Mouse (Mus musculus) kidney, postnatal 10 days (tissue): ENCODE results near the gene Cldn4.
"Not testable (repeated sequence)": the region's sequence is repeated elsewhere in the genome, so short reads cannot be mapped to it uniquely, and the experiment has no call there.

Source experiments
- DNase-seq: peaks from one replicate; pipeline ENCODE4 v3.0.0; 2021; ENCODE audit warnings: mixed read lengths

Gene Cldn4

GRCm38 (mm10) chr5:134963546-134963945 is 16.8 kb upstream of the Cldn4 start:
- DNase-seq: peak; percentile 75

GRCm38 (mm10) chr5:134961519-134961918 is 14.8 kb upstream of the Cldn4 start:
- DNase-seq: no peak

- DNase-seq: no peak
Observed at GRCm38 (mm10) chr5:134960430-134960829, 13.7 kb upstream of the Cldn4 start.

GRCm38 (mm10) chr5:134959114-134959513 is 12.4 kb upstream of the Cldn4 start:
- no peak for DNase-seq

- no peak for DNase-seq
Observed at GRCm38 (mm10) chr5:134955491-134955890, 8.8 kb upstream of the Cldn4 start.

GRCm38 (mm10) chr5:134951053-134951884 is 4.5 kb upstream of the Cldn4 start:
- peak; percentile 51 for DNase-seq

GRCm38 (mm10) chr5:134948085-134948439 is 1.3 kb upstream of the Cldn4 start:
- DNase-seq: no peak

GRCm38 (mm10) chr5:134947420-134948084 is 818 bp upstream of the Cldn4 start:
- DNase-seq: no peak

GRCm38 (mm10) chr5:134946063-134946856 is 474 bp downstream of the Cldn4 start:
- no peak for DNase-seq

- DNase-seq: no peak
Observed at GRCm38 (mm10) chr5:134945266-134945959, 1.3 kb downstream of the Cldn4 start.

GRCm38 (mm10) chr5:134944179-134944578 is 2.6 kb downstream of the Cldn4 start:
- no peak for DNase-seq

- no peak for DNase-seq
Observed at GRCm38 (mm10) chr5:134942740-134943139, 4.0 kb downstream of the Cldn4 start.

- DNase-seq: peak; percentile 42
Observed at GRCm38 (mm10) chr5:134941472-134942209, 5.1 kb downstream of the Cldn4 start.

- DNase-seq: not testable (repeated sequence)
Observed at GRCm38 (mm10) chr5:134939554-134939953, 7.2 kb downstream of the Cldn4 start.

- no peak for DNase-seq
Observed at GRCm38 (mm10) chr5:134939069-134939468, 7.7 kb downstream of the Cldn4 start.

GRCm38 (mm10) chr5:134936626-134937185 is 10.0 kb downstream of the Cldn4 start:
- no peak for DNase-seq

- DNase-seq: no peak
Observed at GRCm38 (mm10) chr5:134936051-134936450, 10.7 kb downstream of the Cldn4 start.

- DNase-seq: no peak
Observed at GRCm38 (mm10) chr5:134934666-134935065, 12.1 kb downstream of the Cldn4 start.

GRCm38 (mm10) chr5:134933686-134934085 is 13.0 kb downstream of the Cldn4 start:
- DNase-seq: not testable (repeated sequence)

GRCm38 (mm10) chr5:134933281-134933680 is 13.5 kb downstream of the Cldn4 start:
- no peak for DNase-seq

- peak; percentile 77 for DNase-seq
Observed at GRCm38 (mm10) chr5:134932903-134933276, 13.8 kb downstream of the Cldn4 start.
